Mouse (Mus musculus) embryonic facial prominence, embryonic 14.5 days (tissue): ENCODE measurements at regions not wholly inside any gene's neighbourhood (a gene's known extent, or its start where the extent isn't known, plus 50 kb on each side); places are given as distances from the start of the nearest gene placed in this dataset.
A peak's percentile ranks its signal among the peaks of the same experiment; 100 is the strongest.

ENCODE experiments used
- ATAC-seq: fragments of 200-750 bp; cut with Nextera tagmentation; 2 replicates; pipeline ENCODE4 v1.8.0; 2017; ENCODE audit warnings: low read depth, moderate number of reproducible peaks, moderate TSS enrichment
- DNase-seq: peaks from one replicate; pipeline ENCODE4 v3.0.0-alpha.2; 2015; ENCODE audit warnings: low spot score
- H3K27ac ChIP-seq: fragments of 300-500 bp; sonication (generic); replicated peaks from 2 replicates; pipeline ENCODE4 v1.5.1; 2014; ENCODE audit warnings: low read depth, mild to moderate bottlenecking, low read length, moderate library complexity
- H3K27me3 ChIP-seq: fragments of 300-500 bp; sonication (generic); replicated peaks from 2 replicates; pipeline ENCODE4 v1.6.1; 2014; ENCODE audit warnings: low read length; ENCODE audit not compliant: control insufficient read depth, insufficient read depth
- H3K36me3 ChIP-seq: fragments of 300-500 bp; sonication (generic); 2 replicates; pipeline ENCODE4 v1.6.1; 2014; ENCODE audit warnings: low read length, mixed read lengths; ENCODE audit not compliant: control insufficient read depth, insufficient read depth
- H3K4me1 ChIP-seq: fragments of 300-500 bp; sonication (generic); 2 replicates; pipeline ENCODE4 v1.6.1; 2014; ENCODE audit warnings: antibody characterized with exemption, low read length; ENCODE audit not compliant: control insufficient read depth, insufficient read depth
- H3K4me2 ChIP-seq: fragments of 300-500 bp; sonication (generic); 2 replicates; pipeline ENCODE4 v1.6.1; 2014; ENCODE audit warnings: low read depth, mild to moderate bottlenecking, low read length, moderate library complexity, mixed read lengths
- H3K4me3 ChIP-seq: fragments of 300-500 bp; sonication (generic); 2 replicates; pipeline ENCODE4 v1.5.1; 2014; ENCODE audit warnings: low read depth, mild to moderate bottlenecking, low read length
- H3K9ac ChIP-seq: fragments of 300-500 bp; sonication (generic); 2 replicates; pipeline ENCODE4 v1.6.1; 2014; ENCODE audit warnings: low read depth, mild to moderate bottlenecking, low read length, moderate library complexity, mixed read lengths
- H3K9me3 ChIP-seq: fragments of 300-500 bp; sonication (generic); 2 replicates; pipeline ENCODE4 v1.6.1; 2016; ENCODE audit warnings: low read length; ENCODE audit not compliant: control insufficient read depth
- WGBS: fragments of 180-500 bp; shearing (Covaris S2); extraction: QIAGEN DNeasy Blood & Tissue Kit; methylation state at CpG from one replicate; pipeline ENCODE4 v1.1.7; 2014; 5-methylcytosine and 5-hydroxymethylcytosine counted together

- no peak overlapping the region for H3K4me3 ChIP-seq
- H3K27me3 ChIP-seq: no peaks in the 10 kb centered on the region
- no peaks in the 10 kb centered on the region for H3K9me3 ChIP-seq
- ATAC-seq: no peak
- H3K4me2 ChIP-seq: no peak overlapping the region
- H3K36me3 ChIP-seq: no peaks in the 10 kb centered on the region
- no peak for DNase-seq
- no peak overlapping the region for H3K27ac ChIP-seq
- no peak overlapping the region for H3K9ac ChIP-seq
- H3K4me1 ChIP-seq: no peaks in the 10 kb centered on the region
- WGBS: 83% methylated on average over 2 of the region's 2 CpGs
Observed at GRCm38 (mm10) chr8:18536059-18536458, 442.0 kb downstream of the Defb40 start.

- Histone ChIP-seq H3K4me1 (no peaks in the 10 kb centered on the region), H3K9ac (no peak overlapping the region), H3K36me3 (no peaks in the 10 kb centered on the region), H3K4me2 (no peak overlapping the region), H3K9me3 (no peaks in the 10 kb centered on the region), H3K27ac (no peak overlapping the region), H3K27me3 (no peaks in the 10 kb centered on the region), H3K4me3 (no peak overlapping the region)
- 83% methylated on average over 6 of the region's 6 CpGs for WGBS
- ATAC-seq (no peak), DNase-seq (no peak)
Observed at GRCm38 (mm10) chr8:18528120-18528519, 449.9 kb downstream of the Defb40 start.

- ATAC-seq (no peak), DNase-seq (no peak)
- WGBS: 61% methylated on average over 2 of the region's 2 CpGs
- Histone ChIP-seq H3K27ac (no peak overlapping the region), H3K9ac (no peak overlapping the region), H3K9me3 (no peaks in the 10 kb centered on the region), H3K4me1 (no peaks in the 10 kb centered on the region), H3K36me3 (no peaks in the 10 kb centered on the region), H3K4me2 (no peak overlapping the region), H3K27me3 (no peaks in the 10 kb centered on the region), H3K4me3 (no peak overlapping the region)
Observed at GRCm38 (mm10) chr8:18512409-18512808, 465.6 kb downstream of the Defb40 start.

GRCm38 (mm10) chr8:18506158-18507022 lies 471.7 kb downstream of the Defb40 start:
- Histone ChIP-seq H3K27me3 (no peaks in the 10 kb centered on the region), H3K9me3 (no peaks in the 10 kb centered on the region), H3K27ac (no peak overlapping the region), H3K36me3 (no peaks in the 10 kb centered on the region), H3K4me2 (no peak overlapping the region), H3K9ac (no peak overlapping the region), H3K4me3 (no peak overlapping the region), H3K4me1 (no peaks in the 10 kb centered on the region)
- no peak for ATAC-seq
- peak; percentile 7 for DNase-seq
- 81% methylated on average over 13 of the region's 13 CpGs for WGBS

- DNase-seq (no peak), ATAC-seq (no peak)
- Histone ChIP-seq H3K9me3 (no peaks in the 10 kb centered on the region), H3K27ac (no peak overlapping the region), H3K4me2 (no peak overlapping the region), H3K9ac (no peak overlapping the region), H3K4me1 (no peaks in the 10 kb centered on the region), H3K4me3 (no peak overlapping the region), H3K36me3 (no peaks in the 10 kb centered on the region), H3K27me3 (no peaks in the 10 kb centered on the region)
- WGBS: 90% methylated on average over 5 of the region's 5 CpGs
Observed at GRCm38 (mm10) chr8:18490620-18491019, 487.4 kb downstream of the Defb40 start.

GRCm38 (mm10) chr8:18480081-18480480 lies 498.0 kb downstream of the Defb40 start:
- Histone ChIP-seq H3K4me1 (no peaks in the 10 kb centered on the region), H3K27me3 (no peaks in the 10 kb centered on the region), H3K4me3 (no peak overlapping the region), H3K27ac (no peak overlapping the region), H3K36me3 (no peaks in the 10 kb centered on the region), H3K9ac (no peak overlapping the region), H3K9me3 (no peaks in the 10 kb centered on the region), H3K4me2 (no peak overlapping the region)
- DNase-seq: no peak
- ATAC-seq: no peak
- WGBS: 86% methylated on average over 3 of the region's 3 CpGs

- ATAC-seq (no peak), DNase-seq (no peak)
- H3K27me3 ChIP-seq: no peaks in the 10 kb centered on the region
- H3K4me3 ChIP-seq: no peak overlapping the region
- no peak overlapping the region for H3K27ac ChIP-seq
- no peak overlapping the region for H3K4me2 ChIP-seq
- H3K4me1 ChIP-seq: no peaks in the 10 kb centered on the region
- H3K9ac ChIP-seq: no peak overlapping the region
- no peaks in the 10 kb centered on the region for H3K9me3 ChIP-seq
- WGBS: 85% methylated on average over 4 of the region's 4 CpGs
- no peaks in the 10 kb centered on the region for H3K36me3 ChIP-seq
Observed at GRCm38 (mm10) chr8:18478166-18478565, 499.9 kb downstream of the Defb40 start.

- Histone ChIP-seq H3K27ac (no peak overlapping the region), H3K36me3 (no peaks in the 10 kb centered on the region), H3K9ac (no peak overlapping the region), H3K27me3 (no peaks in the 10 kb centered on the region), H3K4me3 (no peak overlapping the region), H3K4me1 (no peaks in the 10 kb centered on the region), H3K9me3 (no peaks in the 10 kb centered on the region), H3K4me2 (no peak overlapping the region)
- WGBS: 76% methylated on average over 7 of the region's 7 CpGs
- no peak for ATAC-seq
- DNase-seq: no peak
Observed at GRCm38 (mm10) chr8:18467511-18467910, 510.5 kb downstream of the Defb40 start.

- no peak overlapping the region for H3K9ac ChIP-seq
- DNase-seq (no peak), ATAC-seq (no peak)
- no peak overlapping the region for H3K4me3 ChIP-seq
- H3K27ac ChIP-seq: no peak overlapping the region
- H3K4me1 ChIP-seq: no peaks in the 10 kb centered on the region
- H3K4me2 ChIP-seq: no peak overlapping the region
- WGBS: 79% methylated on average over 4 of the region's 4 CpGs
- no peaks in the 10 kb centered on the region for H3K36me3 ChIP-seq
- H3K27me3 ChIP-seq: no peaks in the 10 kb centered on the region
- no peaks in the 10 kb centered on the region for H3K9me3 ChIP-seq
Observed at GRCm38 (mm10) chr8:18460609-18461008, 517.4 kb downstream of the Defb40 start.
